Mouse (Mus musculus) kidney, postnatal 36 days (tissue): ENCODE measurements around the gene Ech1.

ENCODE experiments used
- DNase-seq, 2 experiments: peaks; one replicate each; pipeline ENCODE4 v3.0.0; 2021 to 2022; ENCODE audit warnings: mixed read lengths in 2 of 2

The Ech1 gene

GRCm38 (mm10) chr7:28862817-28863499 lies 37.9 kb downstream of the Ech1 start:
- DNase-seq: no peak

GRCm38 (mm10) chr7:28863540-28863939 lies 38.5 kb downstream of the Ech1 start, which contains the start of gene Lgals7:
TSS of gene Lgals7 (plus strand) at chr7:28863853.
- no peak for DNase-seq

GRCm38 (mm10) chr7:28864288-28864750 lies 39.3 kb downstream of the Ech1 start:
- DNase-seq: no peak

- peak; percentile 81 to 85 for DNase-seq
Observed at GRCm38 (mm10) chr7:28865481-28866300, 40.7 kb downstream of the Ech1 start.

GRCm38 (mm10) chr7:28866769-28867507 lies 41.9 kb downstream of the Ech1 start:
- DNase-seq: no peak

- peak; percentile 74 to 88 for DNase-seq
Observed at GRCm38 (mm10) chr7:28867508-28868340, 42.7 kb downstream of the Ech1 start.

- DNase-seq: no peak
Observed at GRCm38 (mm10) chr7:28870901-28871664, 46.1 kb downstream of the Ech1 start.

GRCm38 (mm10) chr7:28874565-28874964 lies 49.5 kb downstream of the Ech1 start:
- no peak for DNase-seq

GRCm38 (mm10) chr7:28876099-28876498 lies 51.1 kb downstream of the Ech1 start:
- DNase-seq: no peak

GRCm38 (mm10) chr7:28877155-28877554 lies 52.1 kb downstream of the Ech1 start:
- no peak for DNase-seq

- DNase-seq: no peak
Observed at GRCm38 (mm10) chr7:28877856-28878255, 52.8 kb downstream of the Ech1 start.

GRCm38 (mm10) chr7:28879606-28880005 lies 54.6 kb downstream of the Ech1 start:
- DNase-seq: no peak

GRCm38 (mm10) chr7:28880554-28880953 lies 55.5 kb downstream of the Ech1 start:
- no peak for DNase-seq

- DNase-seq: no peak
Observed at GRCm38 (mm10) chr7:28881199-28881598, 56.2 kb downstream of the Ech1 start, which contains the start of gene Capn12. TSS of gene Capn12 (plus strand) at chr7:28881422.
